Mouse (Mus musculus) kidney, postnatal 25 days (tissue): ENCODE results near the gene Abcb6.

Experiments
- DNase-seq, 2 experiments: peaks; one replicate each; pipeline ENCODE4 v3.0.0; 2021; ENCODE audit warnings: mixed read lengths in 2 of 2

The Abcb6 gene

DNA sequence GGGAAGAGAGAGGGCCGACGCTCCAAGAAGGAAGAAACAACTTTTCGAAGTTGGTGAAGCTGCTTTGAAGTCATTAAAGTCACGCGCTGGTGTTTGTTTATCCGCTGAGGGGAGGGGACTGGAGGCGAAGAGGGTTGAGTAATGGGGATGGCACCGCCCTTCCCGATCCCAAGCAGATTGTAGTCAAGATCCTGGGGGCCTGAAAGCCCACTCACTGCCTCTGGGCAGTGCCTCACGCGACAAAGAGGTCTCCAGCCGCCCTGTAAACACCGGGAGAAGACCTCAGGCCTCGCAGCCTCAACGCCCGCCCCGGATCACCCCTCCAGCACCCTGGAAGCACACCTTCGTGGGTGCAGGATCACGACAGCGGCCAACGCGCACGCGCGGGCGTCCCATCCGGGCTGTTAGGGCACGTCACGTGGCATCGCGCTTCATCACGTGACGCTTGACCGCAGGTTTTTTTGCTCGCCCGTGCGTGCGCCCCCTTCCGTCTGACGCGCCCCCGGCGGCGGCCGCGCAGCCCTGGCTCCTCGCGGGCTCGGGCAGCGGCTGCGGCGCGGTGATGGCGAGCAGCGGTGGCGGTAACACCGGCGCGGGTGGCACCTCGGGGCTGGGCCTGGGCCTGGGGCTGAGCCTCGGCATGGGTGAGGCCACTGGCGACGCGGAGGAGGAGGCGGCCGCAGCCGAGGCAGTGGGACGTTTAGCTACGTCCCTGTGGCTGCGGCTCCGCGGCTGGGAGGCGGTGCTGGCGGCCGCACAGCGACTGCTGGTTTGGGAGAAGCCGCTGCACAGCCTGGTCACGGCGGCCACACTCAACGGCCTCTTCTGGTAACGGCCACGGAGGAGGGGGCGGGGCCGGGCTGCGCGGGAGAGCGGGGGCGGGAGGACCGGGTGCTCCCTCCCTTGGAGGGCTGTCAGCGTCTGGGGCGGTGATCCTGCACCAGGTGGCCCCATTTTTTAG lies 37.6 kb downstream of the Abcb6 start, which contains the start of the genes Cnppd1 and Retreg2:
Gene Cnppd1 (minus strand): TSS at position 411 of the 961 bp plus-strand sequence.
Gene Retreg2 (plus strand): TSS at position 478 of the 961 bp plus-strand sequence.
- DNase-seq = peak; percentile 97 to 98

DNA sequence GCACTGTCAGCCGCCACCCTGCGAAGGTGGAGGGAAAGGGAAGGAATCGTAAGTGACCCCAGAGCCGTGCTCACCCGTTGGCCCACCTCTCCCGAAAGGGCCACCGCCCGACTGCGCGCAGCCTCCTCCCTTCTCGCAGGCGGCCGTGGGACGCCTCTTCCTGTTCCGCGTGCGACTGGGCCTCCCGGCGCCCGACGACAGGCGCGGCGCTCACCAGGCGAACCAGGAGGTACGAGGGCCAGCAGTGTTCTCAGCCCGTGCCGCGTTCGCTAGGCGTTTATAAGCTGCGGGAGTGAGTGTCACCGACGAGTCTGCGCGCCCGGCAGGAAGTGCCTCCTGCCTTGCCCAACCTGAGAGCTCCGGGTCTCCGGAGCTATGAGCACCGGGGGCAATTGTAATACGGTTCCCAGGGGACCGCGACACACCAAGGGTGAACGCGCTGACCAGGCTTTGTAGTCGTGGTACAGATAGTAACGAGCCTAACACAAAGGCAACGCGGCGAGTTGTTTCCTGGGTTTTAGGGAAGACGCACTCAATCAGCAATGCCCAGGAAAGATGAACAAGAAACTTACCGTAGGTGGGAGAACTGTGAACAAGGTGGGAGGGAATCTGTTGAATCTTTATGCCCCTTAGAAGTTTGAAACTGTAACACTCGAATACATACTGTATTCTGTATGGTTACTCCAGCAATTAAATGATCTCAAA lies 38.6 kb downstream of the Abcb6 start:
- DNase-seq = peak; percentile 69 to 88

DNA sequence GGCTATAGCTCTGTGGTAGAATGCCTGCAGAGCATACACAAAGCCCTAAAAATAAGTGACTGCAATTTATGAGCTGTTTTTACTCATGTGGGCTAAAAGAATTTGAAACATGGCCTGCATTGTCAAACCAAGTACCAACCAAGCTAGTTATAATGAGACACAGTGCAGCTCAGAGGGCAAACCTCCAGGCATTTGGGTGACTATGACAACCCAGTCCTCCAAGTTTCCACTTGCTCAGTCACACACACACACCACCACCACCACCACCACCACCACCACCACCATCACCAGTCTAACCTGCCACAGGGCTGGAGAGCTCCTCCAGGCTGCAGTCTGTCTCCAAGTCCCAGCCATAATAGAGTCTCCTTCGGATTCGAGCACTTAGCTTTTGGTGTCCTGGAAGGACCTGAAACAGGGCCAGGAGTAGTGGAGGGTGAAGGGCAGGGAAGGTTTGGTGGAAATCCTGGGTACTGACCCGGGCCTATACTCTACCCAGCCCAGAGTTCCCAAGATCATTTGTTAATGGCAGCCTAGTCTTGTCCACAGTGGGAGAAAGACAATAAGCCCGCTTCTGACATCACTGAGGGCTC lies 39.5 kb downstream of the Abcb6 start:
- DNase-seq = peak; percentile 38 to 65

DNA sequence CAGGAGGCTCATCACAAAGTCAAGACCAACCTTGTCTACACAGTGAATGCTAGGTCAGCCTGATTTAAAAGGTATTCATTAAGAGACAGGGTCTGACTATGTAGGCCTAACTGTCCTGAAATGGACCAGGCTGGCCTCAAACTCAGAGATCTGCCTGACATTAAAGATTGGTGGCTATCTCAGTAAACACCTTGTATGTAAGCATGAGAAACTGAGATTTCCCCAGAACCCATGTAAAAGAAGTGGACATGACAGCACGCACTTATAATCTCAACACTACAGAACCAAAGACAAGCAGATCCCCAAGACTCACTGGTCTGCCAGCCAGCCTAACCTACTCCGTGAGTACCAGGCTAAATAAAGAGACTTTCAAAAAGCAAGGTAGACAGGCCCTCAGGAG lies 41.7 kb downstream of the Abcb6 start:
- no peak for DNase-seq

DNA sequence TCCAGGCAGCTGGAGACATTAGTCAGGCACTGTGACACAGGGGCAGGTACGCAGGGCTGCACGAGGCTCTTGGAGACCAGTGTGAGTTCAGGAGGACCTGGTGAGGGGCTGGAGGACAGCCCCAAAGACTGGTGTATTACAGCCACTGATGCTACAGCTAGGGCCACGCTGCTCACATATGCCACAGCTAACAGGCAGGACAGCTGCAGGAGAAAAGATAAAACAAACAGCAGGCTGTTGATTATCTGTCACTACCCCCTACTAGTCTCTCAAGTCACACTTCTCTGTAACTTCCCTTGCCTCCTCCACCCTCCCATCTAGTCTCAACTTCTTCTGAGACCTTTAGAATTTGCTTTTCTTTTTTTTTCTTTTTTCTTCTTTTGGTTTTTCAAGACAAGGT lies 43.5 kb downstream of the Abcb6 start:
- DNase-seq = no peak

DNA sequence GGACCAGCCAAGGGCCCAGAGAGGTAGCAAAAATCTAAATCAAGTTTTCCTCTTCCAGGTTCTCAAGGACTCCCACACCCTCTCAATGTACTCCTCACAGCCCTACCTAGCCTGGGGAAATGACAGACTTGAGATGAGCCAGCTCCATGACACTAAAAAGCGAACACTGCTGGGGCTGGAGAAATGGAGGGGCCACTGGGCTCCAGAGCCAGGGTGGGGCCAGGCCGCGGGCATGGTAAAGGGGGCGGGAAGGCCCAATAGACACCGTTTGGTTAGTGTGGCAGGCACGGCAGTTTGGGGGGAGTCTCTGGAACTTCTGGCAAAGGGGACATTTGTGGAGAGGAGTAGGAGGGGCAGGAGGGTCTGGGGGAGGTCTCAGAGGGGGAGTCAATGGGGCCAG lies 43.9 kb downstream of the Abcb6 start:
- DNase-seq = no peak

DNA sequence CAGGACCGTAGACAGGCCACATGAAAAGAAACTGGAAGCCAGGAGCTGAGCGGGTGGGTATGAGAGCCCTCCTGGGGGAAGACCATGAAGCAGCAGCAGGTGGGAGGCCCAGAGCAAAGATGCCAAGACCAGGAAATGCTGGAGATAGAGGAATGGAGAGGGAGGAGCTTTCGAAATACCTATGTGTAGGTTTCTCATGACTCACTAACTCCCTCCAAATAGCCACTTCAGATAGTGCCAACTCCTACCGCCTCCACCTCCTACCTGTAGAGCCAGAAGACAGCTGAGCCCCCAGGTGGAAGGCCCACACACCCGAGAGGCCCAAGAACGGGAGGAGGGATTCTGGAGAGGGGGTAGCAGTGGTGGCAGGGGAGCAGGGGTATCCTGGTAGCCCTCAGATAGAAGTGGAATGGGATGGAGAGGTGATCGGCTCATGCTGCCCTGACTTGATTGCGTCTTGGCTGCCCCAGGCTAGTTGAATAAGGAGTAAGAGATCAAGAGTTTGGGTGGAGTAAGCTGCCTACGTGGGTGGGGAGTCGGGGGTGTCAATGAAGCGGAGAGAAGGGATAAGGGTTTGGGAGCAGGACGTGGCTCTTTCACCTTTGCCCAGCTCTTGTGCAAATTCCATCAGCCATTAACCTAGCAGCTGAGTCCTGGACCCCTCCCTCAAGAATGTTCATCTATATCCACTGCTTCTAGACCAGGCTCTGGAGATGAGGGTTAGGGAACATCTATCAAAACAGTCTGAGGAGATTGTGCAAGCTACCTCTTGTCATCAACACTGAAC lies 46.6 kb downstream of the Abcb6 start, which contains the start of gene Slc23a3:
Gene Slc23a3 (minus strand): TSS at position 470 of the 787 bp plus-strand sequence.
- DNase-seq = peak; percentile 67 to 83

DNA sequence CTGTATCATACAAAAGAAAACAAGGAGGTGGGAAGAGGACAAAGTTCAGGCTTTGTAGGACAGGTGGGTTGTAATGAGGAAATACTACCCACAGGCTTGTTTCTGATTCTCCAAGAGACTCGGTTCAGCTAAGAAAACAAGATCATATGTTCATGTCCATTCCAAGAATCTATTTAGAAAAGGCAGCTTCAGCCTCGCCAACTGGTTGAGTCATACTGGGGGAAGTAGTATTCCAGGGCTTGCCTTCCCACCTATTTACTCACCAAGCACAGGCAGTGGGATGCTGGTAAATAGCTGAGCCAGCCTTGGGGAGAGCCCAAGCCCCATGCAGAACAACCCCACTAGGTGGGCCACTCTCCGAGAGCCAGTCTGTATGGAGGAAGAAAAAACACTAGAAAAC lies 51.6 kb downstream of the Abcb6 start:
- DNase-seq = no peak

DNA sequence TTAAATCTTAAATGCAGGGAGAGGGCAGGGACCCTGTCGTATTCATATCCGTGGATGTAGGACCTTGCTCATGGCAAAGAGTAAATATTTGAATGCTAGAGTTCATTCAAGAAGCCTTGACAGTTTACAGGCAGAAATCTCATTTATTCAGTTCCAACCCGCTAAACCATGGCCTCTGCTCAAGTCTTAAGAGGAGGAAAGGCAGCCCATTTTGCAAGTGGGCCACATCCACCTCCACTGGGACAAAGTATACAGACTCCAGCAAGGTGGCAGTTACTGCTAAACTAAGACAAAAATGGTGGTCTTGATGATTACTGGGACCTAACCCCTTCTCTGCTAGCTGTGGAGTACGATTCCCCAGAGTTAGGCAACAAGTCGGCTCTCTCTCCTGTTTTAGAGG lies 54.8 kb downstream of the Abcb6 start:
- DNase-seq = no peak

DNA sequence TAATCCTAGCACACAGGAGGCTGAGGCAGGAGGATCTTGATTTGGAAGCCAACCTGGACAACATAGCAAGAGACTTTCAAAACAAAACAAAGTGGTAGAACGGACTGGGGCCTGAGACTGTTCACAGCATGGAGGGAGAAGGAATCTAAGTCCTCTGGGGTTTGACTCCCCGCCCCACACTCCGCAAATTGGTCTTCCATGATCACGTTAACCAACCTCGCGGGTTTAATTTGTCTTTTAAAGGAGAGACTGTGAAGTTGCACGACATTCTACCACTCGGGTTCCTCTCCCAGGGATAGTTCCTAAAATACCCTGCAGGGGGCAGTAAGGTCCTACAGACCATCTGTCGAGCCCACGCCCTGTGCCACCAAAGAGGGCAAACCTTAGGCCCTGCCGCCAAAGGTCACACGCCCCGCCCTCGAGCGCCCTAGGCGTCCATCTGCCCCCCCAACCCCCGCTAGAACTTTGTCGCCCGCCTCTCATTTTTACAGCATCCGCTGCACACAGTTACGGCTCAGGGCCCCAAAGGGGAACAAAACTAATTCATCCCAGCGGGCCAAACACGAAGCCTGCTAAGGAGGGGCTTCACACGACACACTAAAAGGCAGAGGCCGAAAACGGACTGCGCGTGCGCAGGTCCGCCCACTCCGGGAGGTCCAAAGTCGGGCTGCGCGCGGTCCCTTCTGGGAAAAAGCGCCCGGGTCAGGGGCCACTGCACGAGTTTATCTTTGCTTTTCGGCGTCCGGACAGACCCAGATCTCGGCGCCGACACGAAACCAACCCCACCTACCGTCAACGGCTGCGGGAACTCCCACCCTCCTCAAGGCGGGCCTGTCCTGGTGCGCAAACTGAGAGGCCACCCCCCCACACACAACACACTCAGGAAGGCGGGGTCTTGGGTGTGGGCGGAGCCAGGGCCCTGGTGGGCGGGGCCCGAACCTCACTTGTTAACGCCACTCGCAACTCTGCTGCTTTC lies 55.6 kb downstream of the Abcb6 start, which contains the start of gene Nhej1:
Gene Nhej1 (minus strand): TSS at position 855 of the 976 bp plus-strand sequence.
- DNase-seq = peak; percentile 97 to 98

DNA sequence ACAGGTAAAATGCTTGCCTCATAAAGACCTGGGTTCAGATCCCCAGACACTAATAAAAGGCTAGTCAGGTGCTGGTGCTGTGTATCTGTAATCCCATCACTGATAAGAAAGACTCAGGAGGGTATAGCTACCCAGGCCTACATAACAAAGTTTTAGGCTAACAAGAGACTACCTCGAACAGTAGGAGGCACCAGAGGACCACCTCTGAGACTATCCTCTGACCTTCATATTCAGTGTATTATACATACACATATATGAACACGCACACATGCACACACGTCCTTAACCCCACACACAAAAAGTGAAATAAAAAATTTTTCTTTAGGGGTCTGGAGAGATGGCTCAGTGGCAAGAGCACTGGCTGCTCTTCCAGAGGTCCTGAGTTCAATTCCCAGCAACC lies 58.0 kb downstream of the Abcb6 start:
- DNase-seq = peak in 1 of 2 experiments; percentile 25
